Mouse (Mus musculus) hematopoietic stem cell, adult 5-6 weeks (primary cell): ENCODE results near the gene Kdm4a. TPM values are rescaled to one million over a fixed set of nuclear protein-coding genes. Genes with fewer than 3 reads are reported as not detected.

Experiments used
- ATAC-seq, 2 experiments: fragments of 125-278 bp in 1 of 2; replicated peaks in 1 of 2; 2 replicates each; pipeline ENCODE4 v1.8.0; 2016 to 2017; ENCODE audit warnings: inconsistent platforms in 2 of 2, mild to moderate bottlenecking in 2 of 2, moderate number of reproducible peaks in 2 of 2, low read depth in 1 of 2, moderate TSS enrichment in 1 of 2; ENCODE audit not compliant: low FRiP score in 2 of 2, poor library complexity in 2 of 2, severe bottlenecking in 2 of 2, insufficient read depth in 1 of 2, low TSS enrichment in 1 of 2
- total RNA-seq: library from RNA; stranded (forward); fragments of 172-1452, 232-1000 nt; gene quantifications from 2 replicates; pipeline ENCODE4 v1.2.3, GENCODE M21; 2017

The Kdm4a gene
- 39.4 and 40.0 TPM in 2 replicates for total RNA-seq

DNA sequence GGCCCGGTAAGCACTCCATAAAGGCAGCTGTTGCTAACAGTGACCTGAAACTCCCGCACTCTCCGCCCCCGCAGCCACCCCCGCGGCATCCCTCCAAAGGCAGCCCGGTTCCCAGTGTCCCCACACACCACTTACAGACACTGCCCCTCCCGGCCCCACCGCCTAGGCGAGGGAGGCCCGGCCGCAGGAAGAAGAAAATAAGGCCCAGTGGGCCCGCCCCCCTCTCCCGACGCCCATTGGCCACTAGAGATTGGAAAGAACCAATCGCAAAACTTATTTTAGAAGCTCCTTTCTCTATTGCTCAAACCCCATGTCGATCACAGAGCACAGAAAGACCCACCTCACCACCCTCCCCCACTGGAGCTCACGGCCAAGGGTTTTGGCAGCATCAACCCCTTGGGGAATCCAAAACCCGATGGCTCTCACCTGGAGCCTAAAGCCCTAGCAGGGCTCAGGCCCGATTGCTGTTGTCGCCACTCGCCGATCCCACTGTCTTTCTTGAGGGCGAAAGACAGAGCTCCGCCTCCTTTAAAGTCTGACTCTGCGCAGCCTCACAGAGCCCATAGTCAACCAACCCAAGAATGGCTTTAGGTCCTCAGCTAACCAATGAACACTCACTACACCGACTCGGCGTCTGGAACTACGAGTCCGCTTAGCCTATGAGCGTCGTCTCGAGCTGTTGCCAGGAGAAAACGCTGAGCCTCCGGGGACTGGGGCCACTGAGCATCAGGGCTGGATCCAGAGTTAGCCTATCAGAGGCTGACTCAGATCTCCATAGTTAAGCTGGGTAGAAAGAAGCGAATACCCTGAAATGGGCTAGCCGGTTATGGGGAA lies at the start of gene Kdm4a:
TSS of gene Kdm4a (minus strand) at position 577 of the 834 bp plus-strand sequence.
- ATAC-seq, result peak; percentile 98 to 99

- no peak for ATAC-seq
Observed at GRCm38 (mm10) chr4:118229035-118229770, 49.4 kb upstream of the Kdm4a start.

DNA sequence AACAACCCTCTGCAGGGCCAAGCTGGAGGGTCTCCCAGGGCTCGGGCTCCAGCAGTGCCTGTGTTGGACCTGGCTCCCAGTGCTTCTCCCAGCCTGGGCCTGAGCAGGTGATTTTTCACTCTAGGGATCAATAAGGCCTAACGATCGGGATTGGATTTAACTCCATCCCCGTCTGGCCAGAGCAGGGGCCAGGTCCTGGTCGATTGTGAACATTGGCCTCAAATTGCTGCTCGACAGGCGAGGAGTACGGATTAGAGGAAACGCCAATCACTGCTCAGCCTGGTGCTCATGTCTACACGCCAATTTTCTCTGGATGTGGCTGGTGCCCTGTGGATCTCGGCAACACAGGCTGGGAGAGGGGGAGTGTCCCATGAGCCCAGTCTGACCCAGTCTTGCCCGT lies 47.6 kb upstream of the Kdm4a start:
- ATAC-seq, result no peak

DNA sequence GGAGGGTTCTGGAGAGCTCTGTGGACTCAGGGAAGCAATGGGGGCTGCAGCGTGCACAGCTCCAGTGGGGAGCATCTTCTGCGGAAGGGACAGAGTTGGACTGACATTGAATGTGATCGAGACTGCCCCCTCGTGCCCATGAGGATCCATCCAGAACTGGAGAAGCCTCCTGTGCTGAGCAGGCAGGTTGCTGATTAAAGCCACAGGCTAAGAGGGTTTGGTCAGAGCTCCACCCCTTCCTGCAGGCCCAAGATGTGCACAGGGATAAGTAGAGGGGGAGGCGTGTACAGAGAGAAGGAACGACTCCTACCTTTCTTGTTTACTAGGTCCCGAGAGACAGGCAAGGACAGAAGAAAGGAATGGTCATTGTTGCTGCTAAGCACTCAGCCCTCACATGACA lies 41.4 kb upstream of the Kdm4a start:
- no peak for ATAC-seq

DNA sequence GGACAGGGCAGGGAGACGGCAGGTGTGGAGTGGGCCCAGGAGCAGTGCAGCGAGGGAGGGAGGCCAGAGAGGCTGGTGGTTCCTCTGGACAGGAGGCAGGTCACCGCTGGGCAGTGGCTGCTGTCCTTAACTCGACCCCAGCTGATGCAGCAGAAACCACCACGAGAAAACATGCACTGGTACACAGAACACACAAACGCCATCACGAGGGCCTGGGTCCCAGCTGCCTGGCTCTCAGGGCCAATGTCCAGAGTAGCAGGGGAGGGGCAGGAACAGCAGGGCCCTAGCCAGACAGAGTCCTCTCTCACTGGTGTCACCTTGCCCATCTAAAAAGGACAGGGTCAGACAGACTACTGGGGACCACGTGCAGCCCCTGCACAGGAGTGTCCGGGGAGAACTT lies 40.9 kb upstream of the Kdm4a start:
- ATAC-seq, result no peak

GRCm38 (mm10) chr4:118219487-118219886 lies 39.6 kb upstream of the Kdm4a start:
- ATAC-seq, result no peak

GRCm38 (mm10) chr4:118218521-118218920 lies 38.7 kb upstream of the Kdm4a start:
- no peak for ATAC-seq

GRCm38 (mm10) chr4:118216726-118217595 lies 37.1 kb upstream of the Kdm4a start:
- ATAC-seq, result peak; percentile 73 to 77

- ATAC-seq, result no peak
Observed at GRCm38 (mm10) chr4:118214891-118215290, 35.0 kb upstream of the Kdm4a start.

DNA sequence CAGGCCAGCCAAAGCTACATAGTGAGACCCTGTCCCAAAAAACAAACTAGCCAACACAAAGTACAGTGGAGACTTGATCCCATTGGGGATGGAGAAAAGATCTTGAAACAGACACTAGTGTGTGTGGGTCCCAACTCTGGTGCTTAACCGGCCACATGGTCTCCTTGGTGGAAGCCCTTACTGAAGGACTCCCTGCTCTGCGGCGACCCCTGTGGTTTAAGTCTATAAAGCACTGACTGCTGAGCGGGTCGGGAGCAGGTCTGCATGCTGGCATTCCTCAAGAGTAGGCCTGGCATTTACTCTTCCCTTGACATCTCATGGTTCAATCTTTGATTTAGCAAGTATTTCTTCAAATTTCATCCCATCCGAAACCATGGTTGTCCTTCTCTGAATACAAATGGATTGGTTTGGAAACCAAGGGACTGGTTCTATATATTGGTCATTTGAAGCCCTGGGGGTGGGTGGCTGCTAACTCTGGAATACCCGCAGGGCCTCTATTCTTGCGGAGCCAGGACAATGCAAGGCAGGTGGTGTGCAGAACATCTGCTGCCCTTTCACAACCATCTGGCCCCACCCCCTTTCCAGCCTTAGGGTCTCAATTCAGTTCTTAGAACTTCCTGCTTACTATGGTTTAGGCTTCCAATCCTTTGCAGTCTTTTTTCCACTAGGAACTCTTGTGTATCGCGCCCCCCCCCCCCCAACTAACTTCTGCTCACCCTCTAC lies 27.2 kb upstream of the Kdm4a start:
- ATAC-seq, result no peak

DNA sequence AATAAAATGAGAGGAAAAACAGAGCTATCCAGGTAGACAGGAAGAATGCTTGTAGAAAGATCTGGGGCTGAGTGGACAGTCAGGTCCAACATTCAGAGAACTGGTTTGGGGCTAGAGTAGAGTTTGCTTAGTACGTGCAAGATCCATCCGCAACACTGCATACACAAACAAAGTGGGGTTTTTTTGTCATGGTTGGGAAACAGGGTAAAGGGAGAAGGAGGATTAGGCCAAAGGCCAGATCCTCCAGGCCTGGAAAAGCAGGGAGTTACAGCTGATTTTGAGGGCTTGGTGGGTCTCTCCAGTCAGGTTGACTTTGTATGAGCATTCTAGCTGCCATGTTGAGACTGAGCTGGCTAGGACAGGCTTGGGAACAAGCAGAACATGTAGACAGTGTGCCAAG lies 26.1 kb upstream of the Kdm4a start:
- ATAC-seq, result no peak

DNA sequence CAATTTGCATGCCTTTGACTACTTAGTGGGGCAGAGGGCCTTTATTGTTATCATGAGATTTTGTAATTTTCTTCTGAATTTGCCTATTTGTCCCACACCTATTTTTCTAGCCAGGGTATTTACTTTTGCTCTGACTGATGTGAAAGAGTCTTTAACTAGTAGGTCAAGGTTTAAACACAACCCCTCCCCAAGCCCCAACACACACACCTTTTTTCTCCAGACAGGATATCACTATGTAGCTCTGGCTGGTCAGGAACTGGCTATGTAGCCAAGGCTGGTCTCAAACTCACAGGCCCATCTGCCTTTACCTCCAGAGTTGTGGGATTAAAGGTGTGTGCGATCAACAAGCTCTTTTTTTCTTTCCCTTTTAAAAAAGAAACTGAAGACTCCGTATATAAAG lies 19.2 kb upstream of the Kdm4a start:
- ATAC-seq, result no peak

DNA sequence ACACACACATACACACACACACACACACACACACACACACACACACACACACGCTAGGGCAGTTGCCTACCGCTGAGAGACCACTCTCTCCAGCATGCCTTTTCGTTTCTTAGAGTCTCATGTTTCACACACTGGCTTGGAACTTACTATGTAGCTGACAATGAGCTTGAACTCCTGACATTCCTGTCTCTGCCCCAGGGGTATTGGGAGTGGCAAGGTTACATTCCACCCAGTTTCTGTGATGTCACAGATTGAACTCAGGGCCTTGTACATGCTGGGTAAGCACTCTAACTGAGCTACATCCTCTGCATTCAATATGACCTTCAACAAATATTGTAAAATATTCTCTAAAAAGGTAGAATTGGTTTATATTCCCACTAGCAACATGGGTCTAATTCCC lies 18.8 kb upstream of the Kdm4a start:
- no peak for ATAC-seq

GRCm38 (mm10) chr4:118196185-118196584 lies 16.3 kb upstream of the Kdm4a start:
- ATAC-seq, result no peak

GRCm38 (mm10) chr4:118180301-118181080 lies 648 bp upstream of the Kdm4a start:
- no peak for ATAC-seq

- no peak for ATAC-seq
Observed at GRCm38 (mm10) chr4:118178952-118179466, 834 bp downstream of the Kdm4a start.
